Mouse (Mus musculus) liver, embryonic 14.5 days (tissue): ENCODE measurements around the gene Gramd1b.

Experiments
- CTCF ChIP-seq: IDR thresholded peaks from 2 replicates; pipeline ENCODE4 v1.5.1; 2016; ENCODE audit warnings: antibody characterized with exemption, low read depth, control low read depth
- EP300 ChIP-seq: IDR thresholded peaks from 2 replicates; pipeline ENCODE4 v1.6.1; 2016; ENCODE audit warnings: antibody characterized with exemption, low read depth

DNA sequence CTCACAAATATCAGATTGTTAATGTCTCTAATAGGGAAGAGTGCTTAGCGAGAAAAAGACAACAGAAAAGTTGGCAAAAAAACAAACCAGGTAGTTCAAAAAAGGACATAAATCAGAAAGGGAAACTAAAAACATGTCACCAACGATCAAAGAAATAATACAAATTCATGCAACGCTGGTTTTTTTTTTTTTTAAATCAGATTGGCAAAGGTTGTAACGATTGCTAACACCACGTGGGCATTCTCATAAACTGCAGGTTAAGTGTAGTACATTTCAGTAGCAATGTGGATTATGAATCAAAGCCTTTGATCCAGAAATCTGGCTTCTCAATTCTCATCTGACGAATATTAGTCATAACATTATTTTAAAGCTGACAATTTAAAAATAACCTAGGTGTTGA, 169.2 kb downstream of the Gramd1b start:
- TF ChIP-seq CTCF (no peak), EP300 (no peak)
